Mouse (Mus musculus) midbrain, embryonic 12.5 days (tissue): ENCODE data around the gene Fam186b. TPM values are rescaled to one million over a fixed set of nuclear protein-coding genes. Genes with fewer than 3 reads are reported as not detected.

ENCODE experiments used
- polyA plus RNA-seq: library from polyadenylated mRNA; unstranded; fragments of >200 nt; fragmentation: Nextera tagmentation; extraction: Ambion mirVana; gene quantifications from 2 replicates; pipeline ENCODE4 v1.2.1, GENCODE M21; 2016

Gene Fam186b
- polyA plus RNA-seq, 1 experiment from 2014 or later = 0.22 TPM

Other genes starting within 250 kb of the Fam186b start
- 5.4 and 8.1 TPM in 2 replicates for gene Prph, start 240.7 kb downstream of the Fam186b start, polyA plus RNA-seq
- 33.2 and 38.3 TPM in 2 replicates for gene Troap, start 221.3 kb downstream of the Fam186b start, polyA plus RNA-seq
- gene C1ql4, start 208.1 kb downstream of the Fam186b start, polyA plus RNA-seq = 18.2 and 19.9 TPM in 2 replicates
- 1.9 and 2.2 TPM in 2 replicates for gene Dnajc22, start 202.7 kb downstream of the Fam186b start, polyA plus RNA-seq
- gene Spats2, start 170.0 kb downstream of the Fam186b start, polyA plus RNA-seq = 65.3 and 73.7 TPM in 2 replicates
- gene Kcnh3, start 71.0 kb downstream of the Fam186b start, polyA plus RNA-seq = 0.16 and 0.23 TPM in 2 replicates
- 196 and 202 TPM in 2 replicates for gene Mcrs1, start 43.9 kb downstream of the Fam186b start, polyA plus RNA-seq
- 75.9 and 78.1 TPM in 2 replicates for gene Prpf40b, start 801 bp downstream of the Fam186b start, polyA plus RNA-seq
- gene Fmnl3, start 74.6 kb upstream of the Fam186b start, polyA plus RNA-seq = 15.1 and 16.4 TPM in 2 replicates
- 251 and 255 TPM in 2 replicates for gene Tmbim6, start 97.0 kb upstream of the Fam186b start, polyA plus RNA-seq
- 12.9 and 15.8 TPM in 2 replicates for gene Nckap5l, start 161.9 kb upstream of the Fam186b start, polyA plus RNA-seq
- 19.9 and 20.1 TPM in 2 replicates for gene Bcdin3d, start 178.8 kb upstream of the Fam186b start, polyA plus RNA-seq
- gene Faim2, start 232.3 kb upstream of the Fam186b start, polyA plus RNA-seq = 2.0 and 3.1 TPM in 2 replicates